Mouse (Mus musculus) liver, embryonic 14.5 days (tissue): Measurements from ENCODE around the gene Macf1. TPM values are rescaled to one million over a fixed set of nuclear protein-coding genes. Genes with fewer than 3 reads are reported as not detected.
A peak's percentile ranks its signal among the peaks of the same experiment; 100 is the strongest.

ENCODE experiments used
- ATAC-seq: fragments of 200-750 bp; cut with Nextera tagmentation; 2 replicates; pipeline ENCODE4 v1.8.0; 2017; ENCODE audit warnings: moderate number of reproducible peaks, mild to moderate bottlenecking, moderate library complexity; ENCODE audit not compliant: insufficient read depth
- DNase-seq, 3 experiments: peaks; one replicate each; pipeline ENCODE4 v3.0.0-alpha.2; 2012 to 2013; ENCODE audit warnings: low read depth in 3 of 3, low spot score in 3 of 3
- H3K27ac ChIP-seq: fragments of 300-500 bp; sonication (generic); 2 replicates; pipeline ENCODE4 v1.5.1; 2014; ENCODE audit warnings: moderate library complexity, mild to moderate bottlenecking, control low read depth, inconsistent platforms
- H3K27me3 ChIP-seq: fragments of 300-500 bp; sonication (generic); 2 replicates; pipeline ENCODE4 v1.6.1; 2014; ENCODE audit warnings: mild to moderate bottlenecking, low read length, moderate library complexity; ENCODE audit not compliant: control insufficient read depth, insufficient read depth
- H3K36me3 ChIP-seq: fragments of 300-500 bp; sonication (generic); replicated peaks from 2 replicates; pipeline ENCODE4 v1.6.1; 2014; ENCODE audit warnings: low read depth; ENCODE audit not compliant: control insufficient read depth, insufficient read depth
- H3K4me1 ChIP-seq, 2 experiments: fragments of 200-500 bp in 1 of 2; fragments of 300-500 bp in 1 of 2; sonication (generic) in 1 of 2; replicated peaks; 2 replicates each; pipeline ENCODE4 v1.6.1; 2012 to 2014; ENCODE audit warnings: antibody characterized with exemption in 1 of 2, inconsistent platforms in 1 of 2, low read length in 1 of 2; ENCODE audit not compliant: control insufficient read depth in 2 of 2, insufficient read depth in 2 of 2
- H3K4me2 ChIP-seq: fragments of 300-500 bp; sonication (generic); 2 replicates; pipeline ENCODE4 v1.6.1; 2014; ENCODE audit warnings: low read depth, mild to moderate bottlenecking, control low read depth, moderate library complexity
- H3K4me3 ChIP-seq, 2 experiments: fragments of 200-500 bp in 1 of 2; fragments of 300-500 bp in 1 of 2; sonication (generic) in 1 of 2; 2 replicates each; pipeline ENCODE4 v1.5.1; 2012 to 2014; ENCODE audit warnings: low read depth in 2 of 2, low read length in 2 of 2, mild to moderate bottlenecking in 2 of 2, control low read depth in 1 of 2, inconsistent platforms in 1 of 2, moderate library complexity in 1 of 2; ENCODE audit not compliant: insufficient read depth in 1 of 2
- H3K9ac ChIP-seq: fragments of 300-500 bp; sonication (generic); replicated peaks from 2 replicates; pipeline ENCODE4 v1.6.1; 2014; ENCODE audit warnings: mild to moderate bottlenecking, control low read depth, moderate library complexity
- H3K9me3 ChIP-seq: fragments of 300-500 bp; sonication (generic); 2 replicates; pipeline ENCODE4 v1.6.1; 2016; ENCODE audit warnings: low read length, mixed read lengths; ENCODE audit not compliant: control insufficient read depth
- CTCF ChIP-seq: IDR thresholded peaks from 2 replicates; pipeline ENCODE4 v1.5.1; 2016; ENCODE audit warnings: antibody characterized with exemption, low read depth, control low read depth
- EP300 ChIP-seq: IDR thresholded peaks from 2 replicates; pipeline ENCODE4 v1.6.1; 2016; ENCODE audit warnings: antibody characterized with exemption, low read depth
- WGBS: fragments of 180-500 bp; shearing (Covaris S2); extraction: QIAGEN DNeasy Blood & Tissue Kit; methylation state at CpG from one replicate; pipeline ENCODE4 v1.1.7; 2014; ENCODE audit not compliant: insufficient replicate concordance; 5-methylcytosine and 5-hydroxymethylcytosine counted together
- polyA plus RNA-seq, 2 experiments: library from polyadenylated mRNA; depleted of rRNA in 1 of 2; stranded (reverse) in 1 of 2; unstranded in 1 of 2; fragments of >200 nt; fragmentation: Nextera tagmentation in 1 of 2; extraction: Ambion mirVana in 1 of 2; gene quantifications; 2 replicates each; pipeline versions ENCODE4 v1.2.1 to v1.2.3; 2012 to 2014

Macf1 gene
- polyA plus RNA-seq, 2 experiments: 13.4 to 15.1 TPM

GRCm38 (mm10) chr4:123693384-123693783 lies 9.2 kb upstream of the Macf1 start:
- no peak for ATAC-seq
- H3K27me3 ChIP-seq: no peaks in the 10 kb centered on the region
- no peak overlapping the region for H3K9ac ChIP-seq
- H3K27ac ChIP-seq: no peak overlapping the region
- H3K4me3 ChIP-seq: no peak overlapping the region
- H3K4me2 ChIP-seq: no peak overlapping the region
- TF ChIP-seq EP300 (no peak), CTCF (no peak)
- H3K4me1 ChIP-seq: no peaks in the 10 kb centered on the region
- no peak for DNase-seq
- H3K9me3 ChIP-seq: no peaks in the 10 kb centered on the region
- 67% methylated on average over 12 of the region's 12 CpGs for WGBS
- H3K36me3 ChIP-seq: no peaks in the 10 kb centered on the region

DNA sequence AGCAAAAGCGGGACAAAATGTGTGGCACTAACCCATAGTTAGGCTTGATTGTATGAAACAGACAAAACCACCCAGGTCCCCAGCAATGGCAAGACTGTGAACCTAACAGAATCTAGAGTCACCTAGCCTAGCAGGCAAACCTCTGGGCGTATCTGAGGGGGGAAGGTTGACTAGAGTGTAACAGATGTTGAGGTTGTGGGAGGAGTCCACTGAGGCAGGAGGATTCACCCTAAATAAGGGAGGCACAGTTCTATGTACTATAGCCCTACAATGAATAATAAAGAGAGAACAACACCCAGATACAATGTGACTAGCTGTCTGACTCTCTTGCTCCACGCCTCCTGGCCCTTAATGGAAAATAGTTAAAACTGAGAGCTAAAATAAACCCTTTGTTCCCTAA lies 7.9 kb upstream of the Macf1 start:
- WGBS: 49% methylated on average over 3 of the region's 3 CpGs
- Histone ChIP-seq H3K4me1 (no peaks in the 10 kb centered on the region), H3K4me3 (no peak overlapping the region), H3K9ac (no peak overlapping the region), H3K27ac (no peak overlapping the region), H3K4me2 (no peak overlapping the region), H3K36me3 (no peaks in the 10 kb centered on the region), H3K9me3 (no peaks in the 10 kb centered on the region), H3K27me3 (peaks cover 10% of the 10 kb centered on the region)
- TF ChIP-seq CTCF: no peak
- no peak for TF ChIP-seq EP300
- no peak for ATAC-seq
- no peak for DNase-seq

DNA sequence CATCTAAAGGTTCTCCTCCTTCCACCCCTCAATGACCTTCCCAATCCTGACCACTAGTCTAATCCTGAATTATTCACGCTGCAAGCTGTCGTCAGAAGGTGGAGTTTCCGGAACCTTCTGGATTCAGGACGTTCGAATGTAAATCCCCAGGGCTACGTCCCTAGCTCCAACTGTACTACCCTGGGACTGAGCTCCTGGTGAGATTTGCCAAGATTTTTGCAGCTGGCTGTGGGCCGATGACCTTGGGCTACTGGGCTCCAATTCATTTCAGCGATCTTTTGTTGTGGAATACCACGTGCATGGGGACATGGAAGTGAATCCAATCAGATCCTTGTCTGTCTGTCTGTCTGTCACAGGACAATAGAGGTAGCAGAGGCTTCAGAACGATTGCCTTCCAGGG lies 6.2 kb upstream of the Macf1 start:
- 61% methylated on average over 10 of the region's 10 CpGs for WGBS
- no peak overlapping the region for H3K9ac ChIP-seq
- ATAC-seq (no peak), DNase-seq (no peak)
- H3K27me3 ChIP-seq: peaks cover 27% of the 10 kb centered on the region
- no peaks in the 10 kb centered on the region for H3K4me1 ChIP-seq
- no peak overlapping the region for H3K4me2 ChIP-seq
- H3K36me3 ChIP-seq: no peaks in the 10 kb centered on the region
- H3K9me3 ChIP-seq: no peaks in the 10 kb centered on the region
- no peak overlapping the region for H3K4me3 ChIP-seq
- TF ChIP-seq CTCF: no peak
- no peak for TF ChIP-seq EP300
- no peak overlapping the region for H3K27ac ChIP-seq

DNA sequence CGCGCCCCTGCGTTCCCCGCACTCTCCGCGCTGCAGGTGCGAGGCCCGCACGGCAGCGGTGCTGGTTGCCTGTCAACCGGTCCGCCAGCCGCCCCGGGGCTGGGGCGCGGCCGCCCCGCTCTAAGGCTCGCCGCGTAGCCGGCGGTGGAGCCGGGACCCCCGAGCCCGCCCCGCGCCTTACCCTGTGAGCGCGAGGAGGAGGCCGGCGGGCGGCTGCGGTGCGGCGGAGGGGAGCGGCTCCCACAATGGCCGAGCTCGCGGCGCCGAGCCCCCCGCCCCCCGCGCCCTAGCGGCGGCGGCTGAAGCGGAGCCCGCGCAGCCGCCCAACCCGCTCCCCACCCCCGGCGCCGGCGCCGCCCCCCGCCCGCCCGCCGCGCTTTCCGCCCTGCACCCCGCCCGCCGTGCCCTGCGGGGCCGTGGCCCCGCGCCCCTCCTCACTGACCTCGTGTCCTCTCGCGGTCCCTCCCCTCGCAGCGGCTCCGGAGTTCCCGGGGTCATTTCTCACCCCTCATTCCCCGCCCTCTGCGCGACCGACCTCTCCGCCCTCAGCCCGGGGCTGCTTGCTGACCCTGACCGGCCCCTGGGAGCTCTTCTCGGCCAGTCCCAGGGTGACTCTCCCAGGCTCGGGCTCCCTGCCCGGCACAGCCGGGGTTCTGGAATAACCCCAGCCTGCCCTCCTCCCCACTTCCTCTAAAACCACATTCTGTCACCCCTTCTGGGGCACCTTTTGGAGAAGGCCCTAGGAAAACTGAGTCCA lies 3.0 kb upstream of the Macf1 start:
- Histone ChIP-seq H3K4me2 (peak overlapping the region; percentile 57), H3K27me3 (peaks cover 30% of the 10 kb centered on the region), H3K36me3 (no peaks in the 10 kb centered on the region), H3K9ac (no peak overlapping the region), H3K27ac (no peak overlapping the region), H3K9me3 (no peaks in the 10 kb centered on the region), H3K4me1 (no peaks in the 10 kb centered on the region), H3K4me3 (peak overlapping the region; percentile 28 to 35)
- ATAC-seq (peak; percentile 75), DNase-seq (no peak)
- no peak for TF ChIP-seq CTCF
- TF ChIP-seq EP300: no peak
- WGBS: under 1% methylated on average over 58 of the region's 89 CpGs

DNA sequence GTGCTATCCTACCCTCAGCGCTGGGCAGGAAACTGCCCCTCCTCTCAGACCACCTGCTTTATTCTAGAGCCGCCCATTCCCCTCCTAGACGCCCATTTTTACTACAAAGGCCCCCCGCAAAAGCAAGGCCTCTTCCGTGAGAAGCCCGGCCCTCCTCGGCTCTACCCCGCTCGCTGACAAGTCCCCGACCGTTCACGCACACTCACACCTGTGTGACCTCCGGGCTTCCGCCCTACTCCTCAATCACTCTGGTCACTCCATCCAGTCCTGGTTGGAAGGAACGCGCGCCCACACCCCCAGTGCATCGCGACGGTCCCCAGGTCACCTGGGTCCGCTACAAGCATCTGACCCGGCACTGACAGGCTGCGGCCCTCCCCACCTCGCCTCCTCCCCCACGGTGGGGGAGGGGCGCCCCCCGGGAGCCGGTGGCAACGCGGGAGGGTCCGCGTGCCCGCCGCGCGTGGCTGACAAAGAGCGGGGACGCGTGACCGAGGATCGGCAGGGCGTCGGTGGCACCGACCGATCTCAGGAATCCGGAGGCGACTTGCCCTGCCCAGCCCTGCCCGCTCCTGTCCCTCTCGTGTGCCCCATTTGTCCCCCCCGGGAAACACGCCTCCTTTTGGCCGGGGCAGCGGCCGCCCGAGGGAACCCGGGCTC lies 2.3 kb upstream of the Macf1 start:
- Histone ChIP-seq H3K4me1 (no peaks in the 10 kb centered on the region), H3K27ac (no peak overlapping the region), H3K36me3 (no peaks in the 10 kb centered on the region), H3K9me3 (no peaks in the 10 kb centered on the region), H3K4me2 (peak overlapping the region; percentile 57), H3K27me3 (peaks cover 30% of the 10 kb centered on the region), H3K9ac (no peak overlapping the region), H3K4me3 (peak overlapping the region; percentile 23 to 35)
- TF ChIP-seq CTCF (no peak), EP300 (no peak)
- ATAC-seq: no peak; the same call in 1 of the 2 replicates
- WGBS: 2% methylated on average over 55 of the region's 56 CpGs
- DNase-seq: no peak
